Mouse (Mus musculus): Measurements from ENCODE around the gene Dock4. TPM values are rescaled to one million over a fixed set of nuclear protein-coding genes. Genes with fewer than 3 reads are reported as not detected.
A peak's percentile ranks its signal among the peaks of the same experiment; 100 is the strongest.

Dock4 gene
- polyA plus RNA-seq, 1 experiment from 2014 or later: 34.6 TPM

GRCm38 (mm10) chr12:40434101-40434500 is 11.7 kb upstream of the Dock4 start:
- H3K4me1 ChIP-seq: 0 out of 2 replicates have a peak, but pooled peaks cover 2% of the 10 kb centered on the region
- ATAC-seq (ENCODE audit: low FRiP score): no peak
- no peak overlapping the region for H3K9ac ChIP-seq (replicated peaks)
- 46% methylated on average over 3 of the region's 3 CpGs for WGBS
- H3K9me3 ChIP-seq (replicated peaks): no peaks in the 10 kb centered on the region
- H3K27ac ChIP-seq (replicated peaks): no peak overlapping the region
- H3K36me3 ChIP-seq: no peaks in the 10 kb centered on the region
- H3K27me3 ChIP-seq (replicated peaks): no peaks in the 10 kb centered on the region
- no peak overlapping the region for H3K4me3 ChIP-seq (replicated peaks)
- H3K4me2 ChIP-seq: no peak overlapping the region

GRCm38 (mm10) chr12:40438049-40438448 is 7.7 kb upstream of the Dock4 start:
- H3K4me3 ChIP-seq (replicated peaks): no peak overlapping the region
- H3K4me1 ChIP-seq: 0 out of 2 replicates have a peak, but pooled peaks cover 2% of the 10 kb centered on the region
- no peaks in the 10 kb centered on the region for H3K9me3 ChIP-seq (replicated peaks)
- WGBS: 15% methylated on average over 2 of the region's 2 CpGs
- no peaks in the 10 kb centered on the region for H3K27me3 ChIP-seq (replicated peaks)
- no peak overlapping the region for H3K4me2 ChIP-seq
- H3K27ac ChIP-seq (replicated peaks): no peak overlapping the region
- H3K9ac ChIP-seq (replicated peaks): no peak overlapping the region
- no peaks in the 10 kb centered on the region for H3K36me3 ChIP-seq
- ATAC-seq (ENCODE audit: low FRiP score): no peak

DNA sequence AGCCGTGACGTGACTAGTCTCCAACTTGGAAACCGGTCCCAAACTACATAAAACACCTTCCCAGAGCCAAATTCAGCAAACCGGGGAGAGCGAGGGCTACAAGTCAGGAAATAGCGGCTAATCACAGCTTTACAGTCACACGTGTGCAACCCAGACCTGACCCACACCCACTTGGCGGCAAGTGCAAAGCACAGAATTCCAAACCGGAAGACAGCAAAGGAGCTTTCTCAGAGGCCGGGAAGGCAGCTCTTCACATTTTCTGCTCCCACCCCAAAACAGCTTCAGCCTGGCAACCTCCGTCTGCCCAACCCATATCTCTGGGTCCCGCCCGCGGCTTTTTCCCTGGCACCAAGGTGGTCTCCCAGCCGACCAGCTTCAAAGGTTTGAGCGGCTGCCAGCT is 546 bp upstream of the Dock4 start:
- Histone ChIP-seq H3K4me2 (peak overlapping the region; percentile 90), H3K36me3 (no peaks in the 10 kb centered on the region), H3K9me3 (replicated peaks) (no peaks in the 10 kb centered on the region), H3K27me3 (replicated peaks) (no peaks in the 10 kb centered on the region), H3K4me1 (peaks cover 27% of the 10 kb centered on the region), H3K9ac (replicated peaks) (peak overlapping the region; percentile 65), H3K27ac (replicated peaks) (peak overlapping the region; percentile 65; the same call in 1 of the 2 replicates), H3K4me3 (replicated peaks) (peak overlapping the region; percentile 96)
- peak; percentile 22 for ATAC-seq (ENCODE audit: low FRiP score)
- WGBS: 0% methylated on average over 16 of the region's 16 CpGs

- H3K9me3 ChIP-seq (replicated peaks): no peaks in the 10 kb centered on the region
- peak overlapping the region; percentile 84 for H3K9ac ChIP-seq (replicated peaks)
- ATAC-seq (ENCODE audit: low FRiP score): peak; percentile 23
- peaks cover 30% of the 10 kb centered on the region for H3K4me1 ChIP-seq
- H3K36me3 ChIP-seq: no peaks in the 10 kb centered on the region
- H3K27me3 ChIP-seq (replicated peaks): no peaks in the 10 kb centered on the region
- under 1% methylated on average over 44 of the region's 44 CpGs for WGBS
- H3K4me3 ChIP-seq (replicated peaks): peak overlapping the region; percentile 96
- peak overlapping the region; percentile 68 for H3K4me2 ChIP-seq
- peak overlapping the region; percentile 94 for H3K27ac ChIP-seq (replicated peaks)
Observed at GRCm38 (mm10) chr12:40446450-40447381, 964 bp downstream of the Dock4 start.

DNA sequence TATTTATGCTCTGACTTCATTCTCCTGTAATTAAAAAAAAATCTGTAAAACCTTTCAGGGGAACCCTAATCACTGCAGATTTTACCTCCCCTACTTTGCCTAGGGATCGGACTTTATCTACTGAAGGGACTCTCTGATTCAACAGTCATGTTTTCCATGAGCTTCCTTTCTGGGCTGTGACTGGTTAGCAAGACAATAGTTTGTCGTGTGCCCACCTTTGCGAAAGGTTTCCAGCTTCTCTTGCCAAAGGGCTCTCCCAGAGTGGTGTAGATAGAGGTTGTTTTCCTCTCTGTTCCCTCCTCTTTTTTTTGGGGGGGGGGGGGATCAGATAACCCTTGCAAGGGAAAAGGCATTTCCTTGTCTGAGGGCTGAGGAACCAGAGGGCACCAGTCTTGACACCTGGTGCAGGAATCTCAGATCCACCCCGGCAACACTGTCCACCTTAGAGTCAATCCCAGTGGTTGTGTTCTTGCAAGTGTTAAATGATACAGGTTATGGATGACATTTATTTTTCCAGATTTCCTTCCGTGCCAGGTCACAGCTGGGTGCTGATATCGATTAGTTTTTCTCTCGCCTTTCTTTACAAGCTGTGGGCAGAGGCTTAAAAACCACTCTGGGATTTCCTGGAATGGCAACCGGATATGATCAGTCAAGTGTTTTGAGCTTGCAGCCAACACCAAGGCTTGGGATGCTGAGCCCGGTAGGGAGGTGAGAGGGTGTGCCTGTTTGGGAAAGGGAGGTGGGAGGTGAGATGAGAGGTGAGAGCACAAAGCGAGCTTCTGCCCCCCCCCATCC is 2.0 kb downstream of the Dock4 start:
- no peaks in the 10 kb centered on the region for H3K36me3 ChIP-seq

GRCm38 (mm10) chr12:40449119-40449795 is 3.5 kb downstream of the Dock4 start:
- Histone ChIP-seq H3K4me3 (replicated peaks) (no peak overlapping the region), H3K4me1 (peaks cover 30% of the 10 kb centered on the region), H3K4me2 (peak overlapping the region; percentile 3; the same call in 1 of the 2 replicates), H3K27me3 (replicated peaks) (no peaks in the 10 kb centered on the region), H3K9ac (replicated peaks) (no peak overlapping the region), H3K36me3 (no peaks in the 10 kb centered on the region), H3K27ac (replicated peaks) (no peak overlapping the region), H3K9me3 (replicated peaks) (no peaks in the 10 kb centered on the region)
- ATAC-seq (ENCODE audit: low FRiP score): no peak
- WGBS: 85% methylated on average over 9 of the region's 9 CpGs

More for the DNA sequence above, 2.0 kb downstream of the Dock4 start:
- peak overlapping the region; percentile 84 for H3K9ac ChIP-seq (replicated peaks)
- H3K4me3 ChIP-seq (replicated peaks): peak overlapping the region; percentile 96
- H3K9me3 ChIP-seq (replicated peaks): no peaks in the 10 kb centered on the region
- peak overlapping the region; percentile 94 for H3K27ac ChIP-seq (replicated peaks)
- WGBS: 13% methylated on average over 10 of the region's 10 CpGs
- H3K4me2 ChIP-seq: peak overlapping the region; percentile 68
- no peaks in the 10 kb centered on the region for H3K27me3 ChIP-seq (replicated peaks)
- ATAC-seq (ENCODE audit: low FRiP score): no peak
- H3K4me1 ChIP-seq: peaks cover 30% of the 10 kb centered on the region

DNA sequence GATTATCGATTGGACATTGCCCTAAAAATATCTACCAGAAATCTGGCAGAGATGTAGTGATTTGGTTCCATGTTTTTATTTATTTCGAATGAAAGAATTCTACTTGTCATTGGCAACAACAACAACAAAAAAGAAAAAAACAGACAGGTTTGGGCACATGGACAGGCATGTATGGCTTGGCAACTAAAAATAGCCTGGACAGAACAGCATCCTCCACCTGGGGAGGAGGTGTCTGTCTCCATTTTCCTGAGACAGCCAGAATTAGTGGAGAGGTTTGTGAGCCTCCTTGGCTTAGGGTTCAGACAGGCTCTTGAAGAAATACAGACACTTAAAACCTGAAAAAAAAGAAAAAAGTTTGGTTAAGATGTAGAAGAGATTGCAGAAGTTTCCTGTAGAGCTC is 10.8 kb downstream of the Dock4 start:
- Histone ChIP-seq H3K9ac (replicated peaks) (no peak overlapping the region), H3K4me2 (no peak overlapping the region), H3K27me3 (replicated peaks) (no peaks in the 10 kb centered on the region), H3K4me1 (0 out of 2 replicates have a peak, but pooled peaks cover 7% of the 10 kb centered on the region), H3K27ac (replicated peaks) (no peak overlapping the region), H3K4me3 (replicated peaks) (no peak overlapping the region), H3K9me3 (replicated peaks) (no peaks in the 10 kb centered on the region), H3K36me3 (no peaks in the 10 kb centered on the region)
- no peak for ATAC-seq (ENCODE audit: low FRiP score)
- 91% methylated on average over 2 of the region's 2 CpGs for WGBS

GRCm38 (mm10) chr12:40458977-40459376 is 13.2 kb downstream of the Dock4 start:
- Histone ChIP-seq H3K36me3 (no peaks in the 10 kb centered on the region), H3K9me3 (replicated peaks) (no peaks in the 10 kb centered on the region), H3K27me3 (replicated peaks) (no peaks in the 10 kb centered on the region), H3K27ac (replicated peaks) (no peak overlapping the region), H3K4me1 (peaks cover 19% of the 10 kb centered on the region), H3K4me2 (no peak overlapping the region), H3K4me3 (replicated peaks) (no peak overlapping the region), H3K9ac (replicated peaks) (no peak overlapping the region)
- 78% methylated on average over 3 of the region's 3 CpGs for WGBS
- ATAC-seq (ENCODE audit: low FRiP score): no peak

DNA sequence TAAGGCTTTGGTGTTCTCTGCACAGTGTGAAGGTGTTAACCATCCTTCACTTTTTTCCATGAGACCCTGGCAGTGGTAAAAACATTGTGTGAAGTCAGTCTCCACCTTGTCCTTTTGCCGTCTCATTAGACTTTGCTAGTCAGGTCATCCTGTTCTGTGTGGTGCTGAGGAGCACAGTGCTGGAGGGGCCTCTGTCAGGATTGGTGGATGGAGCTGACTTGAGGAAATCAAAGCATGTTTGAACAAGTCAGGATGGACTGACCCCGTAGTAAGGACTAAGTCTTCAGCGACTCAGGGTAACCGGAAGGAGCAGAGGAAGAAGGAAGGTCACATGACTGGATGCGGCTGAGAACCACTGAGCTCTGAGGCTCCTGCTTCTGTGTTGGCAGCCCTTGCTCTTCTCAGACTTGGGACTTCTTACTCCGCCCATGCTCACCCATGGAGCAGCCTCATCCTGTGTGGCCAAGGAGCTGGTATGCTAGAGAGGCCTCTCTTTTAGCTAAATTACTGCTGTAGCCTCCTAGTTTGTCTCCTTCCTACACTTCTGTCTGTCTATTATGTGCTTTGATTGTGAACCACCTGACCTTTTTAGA is 14.0 kb downstream of the Dock4 start:
- H3K27me3 ChIP-seq (replicated peaks): no peaks in the 10 kb centered on the region
- no peak overlapping the region for H3K27ac ChIP-seq (replicated peaks)
- H3K9me3 ChIP-seq (replicated peaks): no peaks in the 10 kb centered on the region
- H3K9ac ChIP-seq (replicated peaks): no peak overlapping the region
- peaks cover 26% of the 10 kb centered on the region for H3K4me1 ChIP-seq
- no peak for ATAC-seq (ENCODE audit: low FRiP score)
- no peak overlapping the region for H3K4me3 ChIP-seq (replicated peaks)
- H3K36me3 ChIP-seq: no peaks in the 10 kb centered on the region
- H3K4me2 ChIP-seq: no peak overlapping the region
- WGBS: 82% methylated on average over 6 of the region's 6 CpGs

- no peak for ATAC-seq (ENCODE audit: low FRiP score)
- no peaks in the 10 kb centered on the region for H3K9me3 ChIP-seq (replicated peaks)
- no peak overlapping the region for H3K9ac ChIP-seq (replicated peaks)
- no peaks in the 10 kb centered on the region for H3K36me3 ChIP-seq
- H3K27me3 ChIP-seq (replicated peaks): no peaks in the 10 kb centered on the region
- H3K4me2 ChIP-seq: 0 out of 2 replicates have a peak overlapping the region, but pooled peaks have one; percentile 9
- peak overlapping the region; percentile 63 for H3K27ac ChIP-seq (replicated peaks)
- H3K4me1 ChIP-seq: peaks cover 34% of the 10 kb centered on the region
- 35% methylated on average over 7 of the region's 7 CpGs for WGBS
- H3K4me3 ChIP-seq (replicated peaks): no peak overlapping the region
Observed at GRCm38 (mm10) chr12:40462693-40463235, 17.0 kb downstream of the Dock4 start.

DNA sequence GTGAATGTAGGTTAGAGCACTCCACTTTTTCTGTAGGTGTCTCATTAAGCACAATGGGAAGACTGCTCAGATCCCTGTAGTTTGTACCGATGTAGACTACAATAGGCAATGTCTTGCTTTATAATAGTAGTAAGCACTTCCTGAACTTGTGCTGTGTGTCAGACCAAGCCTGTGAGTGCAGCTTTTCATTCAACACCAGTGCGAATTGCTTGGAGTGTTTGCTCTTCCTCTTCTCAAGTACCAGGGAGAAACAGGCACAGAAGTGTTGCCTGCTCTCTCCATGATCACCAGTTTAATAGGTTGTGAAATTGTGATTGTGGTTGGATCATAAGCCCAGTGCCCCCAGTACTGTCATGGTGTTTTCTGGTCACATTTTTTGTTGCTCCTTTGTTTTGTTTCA is 18.1 kb downstream of the Dock4 start:
- Histone ChIP-seq H3K9me3 (replicated peaks) (no peaks in the 10 kb centered on the region), H3K36me3 (no peaks in the 10 kb centered on the region), H3K4me3 (replicated peaks) (no peak overlapping the region), H3K27me3 (replicated peaks) (no peaks in the 10 kb centered on the region), H3K9ac (replicated peaks) (no peak overlapping the region), H3K4me1 (peaks cover 42% of the 10 kb centered on the region), H3K4me2 (no peak overlapping the region), H3K27ac (replicated peaks) (no peak overlapping the region)
- 64% methylated on average over 2 of the region's 2 CpGs for WGBS
- ATAC-seq (ENCODE audit: low FRiP score): no peak
